9 mouse cellular contexts compared by ENCODE assay signal in the genomic region with DNA sequence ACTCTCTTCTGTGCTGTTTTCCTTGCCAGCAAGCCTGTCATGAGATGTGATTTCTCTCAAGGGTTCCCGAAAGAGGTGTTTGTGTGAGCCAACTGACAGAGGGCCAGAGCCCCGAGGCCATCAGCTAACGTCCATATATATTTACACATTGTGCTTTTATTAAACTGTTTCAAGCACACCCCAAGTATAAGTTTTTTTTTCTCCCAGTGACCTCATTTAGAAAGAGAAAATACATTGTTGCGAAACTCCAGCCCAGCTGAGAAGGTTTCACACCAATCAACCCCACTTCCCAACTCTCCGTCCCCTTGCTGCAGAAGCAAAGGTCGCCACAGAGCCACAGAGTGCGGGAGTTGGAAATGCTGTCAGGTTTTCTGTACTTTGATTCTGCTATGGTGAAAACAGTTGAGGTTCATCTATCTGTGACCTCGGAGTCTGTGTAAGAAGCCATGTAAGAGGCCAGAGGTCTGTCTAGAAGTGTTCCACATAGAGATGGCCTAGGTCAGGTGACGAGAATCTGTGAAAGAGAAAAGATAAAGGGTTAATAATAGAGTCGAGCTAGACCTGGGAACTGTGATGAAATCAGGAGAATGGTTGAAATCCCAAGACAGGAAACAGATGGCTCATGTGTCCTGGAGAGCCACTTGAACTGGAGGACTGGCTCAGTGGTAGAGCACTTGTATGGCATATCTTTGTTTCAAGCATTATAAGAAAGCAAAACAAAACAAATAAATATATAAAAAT.
DNase-seq lines count a peak whose midpoint lies in the region; ATAC-seq and TF ChIP-seq lines count a peak whose summit lies in the region.
"Had no signal": no experiment of that assay in that cellular context is flagged by ENCODE, and none has a peak within 500 bp of the region (broad histone marks: within the 10 kb centered on the region; RNA-seq: fewer than 3 reads in every experiment).

No protein-coding gene starts in this region.

- TF ChIP-seq CTCF in hindbrain, postnatal 0 days (IDR thresholded peaks at IDR 0.05; ENCODE audit: low read depth): no peak

- 64% methylated on average over 10 of the region's 10 CpGs for WGBS in hindbrain, postnatal 0 days
- 76% methylated on average over 10 of the region's 10 CpGs for WGBS in hindbrain, embryonic 13.5 days
- WGBS in limb, embryonic 14.5 days: 60% methylated on average over 10 of the region's 10 CpGs
- WGBS in midbrain, embryonic 10.5 days: 85% methylated on average over 10 of the region's 10 CpGs

- H3K4me1 ChIP-seq in hindbrain, postnatal 0 days (ENCODE audit: insufficient read depth, low read length): no peaks in the 10 kb centered on the region
- H3K4me1 ChIP-seq in hindbrain, embryonic 13.5 days (replicated peaks): no peaks in the 10 kb centered on the region
- peaks cover 2% of the 10 kb centered on the region; the same call in 1 of the 2 replicates for H3K4me1 ChIP-seq in limb, embryonic 14.5 days (ENCODE audit: control insufficient read depth, insufficient read depth, low read length)
- H3K4me1 ChIP-seq in midbrain, embryonic 10.5 days: no peaks in the 10 kb centered on the region

- TF ChIP-seq POLR2A in limb, embryonic 14.5 days (IDR thresholded peaks at IDR 0.05; ENCODE audit: borderline replicate concordance, extremely low read depth, insufficient read depth, insufficient read length): no peak

- no peaks in the 10 kb centered on the region for H3K27me3 ChIP-seq in hindbrain, postnatal 0 days (ENCODE audit: insufficient read depth, low read length)
- H3K27me3 ChIP-seq in hindbrain, embryonic 13.5 days: no peaks in the 10 kb centered on the region
- no peaks in the 10 kb centered on the region for H3K27me3 ChIP-seq in limb, embryonic 14.5 days (ENCODE audit: control insufficient read depth, insufficient read depth, low read length)
- no peaks in the 10 kb centered on the region for H3K27me3 ChIP-seq in midbrain, embryonic 10.5 days (ENCODE audit: low read depth, poor library complexity, severe bottlenecking)
- H3K27me3 ChIP-seq: embryonic facial prominence, embryonic 13.5 days had no signal

- H3K4me2 ChIP-seq in hindbrain, postnatal 0 days (ENCODE audit: low read depth, low read length): no peak overlapping the region
- no peak overlapping the region for H3K4me2 ChIP-seq in hindbrain, embryonic 13.5 days
- no peak overlapping the region for H3K4me2 ChIP-seq in limb, embryonic 14.5 days (replicated peaks; ENCODE audit: low read depth, low read length, severe bottlenecking)
- H3K4me2 ChIP-seq: embryonic facial prominence, embryonic 13.5 days had no signal

- H3K36me3 ChIP-seq in hindbrain, postnatal 0 days (ENCODE audit: insufficient read depth, low read length): no peaks in the 10 kb centered on the region
- H3K36me3 ChIP-seq in hindbrain, embryonic 13.5 days: no peaks in the 10 kb centered on the region
- no peaks in the 10 kb centered on the region for H3K36me3 ChIP-seq in limb, embryonic 14.5 days (ENCODE audit: control insufficient read depth, insufficient read depth, low read length)
- no peaks in the 10 kb centered on the region for H3K36me3 ChIP-seq in midbrain, embryonic 10.5 days
- H3K36me3 ChIP-seq: embryonic facial prominence, embryonic 13.5 days had no signal

- no peak overlapping the region for H3K9ac ChIP-seq in hindbrain, postnatal 0 days (replicated peaks; ENCODE audit: low read length)
- no peak overlapping the region for H3K9ac ChIP-seq in hindbrain, embryonic 13.5 days
- H3K9ac ChIP-seq in limb, embryonic 14.5 days (ENCODE audit: low read depth, low read length, severe bottlenecking): no peak overlapping the region
- H3K9ac ChIP-seq: embryonic facial prominence, embryonic 13.5 days had no signal

- no peaks in the 10 kb centered on the region for H3K9me3 ChIP-seq in hindbrain, postnatal 0 days (ENCODE audit: low read length)
- H3K9me3 ChIP-seq in hindbrain, embryonic 13.5 days: no peaks in the 10 kb centered on the region
- no peaks in the 10 kb centered on the region for H3K9me3 ChIP-seq in limb, embryonic 14.5 days (ENCODE audit: control insufficient read depth, low read length)
- H3K9me3 ChIP-seq in midbrain, embryonic 10.5 days (replicated peaks): no peaks in the 10 kb centered on the region
- H3K9me3 ChIP-seq: embryonic facial prominence, embryonic 13.5 days had no signal

- intact Hi-C loops in gastrocnemius, postnatal 36 days (cut with DNase I): no loop called here

- no peak overlapping the region for H3K4me3 ChIP-seq in hindbrain, postnatal 0 days (ENCODE audit: low read length)
- no peak overlapping the region for H3K4me3 ChIP-seq in hindbrain, embryonic 13.5 days
- H3K4me3 ChIP-seq in limb, embryonic 14.5 days (replicated peaks; ENCODE audit: low read length): no peak overlapping the region
- no peak overlapping the region for H3K4me3 ChIP-seq in midbrain, embryonic 10.5 days
- H3K4me3 ChIP-seq: embryonic facial prominence, embryonic 13.5 days had no signal

- ATAC-seq in hindbrain, postnatal 0 days: no peak
- ATAC-seq in hindbrain, embryonic 13.5 days (ENCODE audit: low FRiP score): no peak
- peak; percentile 73 for ATAC-seq in limb, embryonic 14.5 days (ENCODE audit: low FRiP score, low read depth)
- peak; percentile 82 for ATAC-seq in megakaryocyte progenitor cell, adult 5-6 weeks (replicated peaks; ENCODE audit: poor library complexity)

- no peak overlapping the region for H3K27ac ChIP-seq in hindbrain, postnatal 0 days
- H3K27ac ChIP-seq in hindbrain, embryonic 13.5 days: no peak overlapping the region
- H3K27ac ChIP-seq in limb, embryonic 14.5 days (replicated peaks; ENCODE audit: low read depth, low read length): no peak overlapping the region
- no peak overlapping the region for H3K27ac ChIP-seq in midbrain, embryonic 10.5 days (replicated peaks)
- H3K27ac ChIP-seq: embryonic facial prominence, embryonic 13.5 days had no signal

- peak; percentile 8 for DNase-seq in hindbrain, postnatal 0 days (ENCODE audit: low spot score)
- peak; percentile 6 to 17 for DNase-seq in gastrocnemius, postnatal 36 days
- DNase-seq in limb, embryonic 14.5 days (ENCODE audit: low spot score): peak; percentile 36
- no peak for DNase-seq in urinary bladder, adult 18-20 months (ENCODE audit: low spot score in 2 of 2)
- no peak for DNase-seq in midbrain, embryonic 10.5 days (ENCODE audit: low spot score)
- DNase-seq in urinary bladder, postnatal 36 days (ENCODE audit: low spot score in 2 of 2): no peak

Comparison
In these comparisons a context has a peak if more than half of its experiments do, and no peak if none do; other contexts are left out.
1. ATAC-seq: peak in limb, embryonic 14.5 days (single experiment) and megakaryocyte progenitor cell, adult 5-6 weeks (single experiment); none in hindbrain, postnatal 0 days (single experiment) and hindbrain, embryonic 13.5 days (single experiment).
2. DNase-seq: peak in hindbrain, postnatal 0 days (single experiment), gastrocnemius, postnatal 36 days (2 of 2) and limb, embryonic 14.5 days (single experiment); none in urinary bladder, adult 18-20 months (0 of 2), midbrain, embryonic 10.5 days (single experiment) and urinary bladder, postnatal 36 days (0 of 2).